Mouse (Mus musculus): ENCODE measurements around the gene Kif21a. TPM values are rescaled to one million over a fixed set of nuclear protein-coding genes. Genes with fewer than 3 reads are reported as not detected.

Kif21a gene
- polyA plus RNA-seq, 1 experiment from 2014 or later: 10.9 TPM

Other genes starting within 250 kb of the Kif21a start
- gene Abcd2, start 141.9 kb upstream of the Kif21a start, polyA plus RNA-seq (2015; fragmentation: Nextera tagmentation; extraction: Ambion mirVana): 1.8 and 2.0 TPM in 2 replicates
- not detected in 2 replicates for gene CN725425, start 149.5 kb upstream of the Kif21a start, polyA plus RNA-seq (2015; fragmentation: Nextera tagmentation; extraction: Ambion mirVana)